Mouse (Mus musculus) CD8-positive naive resting alpha-beta T cell, adult 57 days (primary cell): Measurements from ENCODE around the gene Wnt3. TPM values are rescaled to one million over a fixed set of nuclear protein-coding genes. Genes with fewer than 3 reads are reported as not detected.

Experiments
- total RNA-seq: library from RNA; stranded (reverse); gene quantifications from one replicate; pipeline ENCODE4 v1.2.4, GENCODE M21; 2023

The Wnt3 gene
- total RNA-seq: not detected

GRCm38 (mm10) chr11:103773387-103774227, at the start of gene Wnt3:
Gene Wnt3, plus strand, starts transcription at chr11:103774150.

GRCm38 (mm10) chr11:103749306-103750089, 24.5 kb upstream of the Wnt3 start, which contains the start of gene Wnt9b:
Gene Wnt9b, minus strand, starts transcription at chr11:103749821.

Other genes with a start within 250 kb of the Wnt3 start
- gene Gm884, start 153.0 kb upstream of the Wnt3 start, total RNA-seq: not detected
- gene Lyzl6, start 135.3 kb upstream of the Wnt3 start, total RNA-seq: not detected
- gene Rprml, start 124.6 kb upstream of the Wnt3 start, total RNA-seq: not detected
- 58.9 TPM for gene Gosr2, start 76.3 kb upstream of the Wnt3 start, total RNA-seq
- not detected for gene Wnt9b, start 24.3 kb upstream of the Wnt3 start, total RNA-seq
- 108 TPM for gene Nsf, start 179.9 kb downstream of the Wnt3 start, total RNA-seq
- gene Arf2, start 192.6 kb downstream of the Wnt3 start, total RNA-seq: 26.2 TPM